Mouse (Mus musculus): ENCODE measurements around the gene Crp.

Gene Crp

DNA sequence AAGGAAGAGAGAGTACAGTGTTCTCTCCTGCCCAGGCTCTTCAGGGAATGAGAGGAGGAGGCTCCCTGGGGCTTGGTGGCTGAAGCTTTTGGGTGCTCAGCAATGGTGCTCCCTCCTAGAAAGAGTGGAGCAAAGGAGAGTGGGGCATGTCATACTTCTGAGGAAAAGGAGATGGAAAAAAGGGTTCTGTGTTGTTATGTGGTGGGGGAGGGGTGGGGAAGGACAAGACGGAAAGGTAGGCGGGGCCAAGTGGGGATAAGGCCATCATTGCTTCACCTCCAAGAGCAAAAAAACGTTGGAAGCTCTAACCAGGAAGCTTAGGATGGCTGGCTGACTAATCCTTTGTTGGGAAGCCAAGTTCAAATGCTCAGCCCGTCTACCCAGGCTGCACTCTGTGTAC, 14.1 kb downstream of the Crp start:
- no peak for DNase-seq (ENCODE audit: low spot score in 2 of 2)

DNA sequence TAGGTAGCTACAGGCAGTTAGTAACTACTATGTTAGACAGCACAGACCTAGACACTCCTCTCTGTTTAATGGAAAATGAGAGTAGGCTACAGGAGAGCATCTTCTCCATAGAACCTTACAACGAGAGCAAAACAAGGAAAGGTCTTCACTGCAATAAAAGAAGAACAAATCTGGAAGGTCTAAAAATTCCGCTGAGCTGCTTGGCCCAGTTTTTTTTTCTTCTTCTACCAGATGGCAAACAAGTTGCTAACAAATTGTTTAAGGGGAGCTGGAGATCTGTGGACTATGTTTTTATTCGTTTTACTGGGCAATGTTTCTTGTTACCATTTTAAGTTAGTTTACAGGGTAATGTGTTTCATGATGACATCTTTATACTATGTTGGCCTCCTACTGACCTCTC, 53.4 kb downstream of the Crp start:
- no peak for DNase-seq (ENCODE audit: low spot score in 2 of 2)

DNA sequence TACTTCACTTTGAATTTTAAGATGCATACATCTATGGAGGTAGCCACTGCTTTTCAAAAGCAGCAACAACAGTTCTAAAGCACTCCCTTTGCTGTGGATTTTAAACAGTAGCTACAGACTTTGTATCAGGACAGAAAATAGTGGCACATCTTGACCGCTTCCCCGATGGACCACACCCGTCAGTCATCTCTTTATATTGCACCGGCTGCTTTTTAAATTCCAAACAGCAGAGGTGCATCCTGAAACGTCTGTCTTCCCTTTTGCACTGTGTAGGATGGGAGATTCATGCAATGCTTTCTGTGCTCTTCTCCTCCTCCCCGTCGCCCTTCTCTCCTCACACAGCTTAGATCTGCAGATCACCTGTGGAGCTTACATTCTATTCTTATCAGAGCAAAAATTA, 57.3 kb downstream of the Crp start:
- no peak for DNase-seq (ENCODE audit: low spot score in 2 of 2)

DNA sequence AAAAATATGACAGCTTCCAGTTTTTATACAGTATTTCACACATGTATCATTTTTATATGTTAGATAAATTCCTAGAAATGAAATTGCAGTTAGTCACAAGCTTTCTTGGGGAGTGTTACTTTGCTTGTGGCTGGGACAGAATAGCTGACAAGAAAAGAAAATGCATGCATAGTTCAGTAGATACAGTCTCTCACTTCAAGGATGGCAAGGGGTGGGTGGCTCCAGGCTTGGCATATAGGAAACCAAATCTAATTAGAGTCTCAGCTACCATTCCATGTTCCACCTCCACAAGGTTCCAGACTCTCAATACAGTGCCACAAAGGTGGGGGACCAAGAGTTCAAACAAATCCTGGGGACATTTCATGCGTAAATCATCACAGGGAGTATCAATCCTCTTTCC, 61.7 kb downstream of the Crp start:
- no peak for DNase-seq (ENCODE audit: low spot score in 2 of 2)

DNA sequence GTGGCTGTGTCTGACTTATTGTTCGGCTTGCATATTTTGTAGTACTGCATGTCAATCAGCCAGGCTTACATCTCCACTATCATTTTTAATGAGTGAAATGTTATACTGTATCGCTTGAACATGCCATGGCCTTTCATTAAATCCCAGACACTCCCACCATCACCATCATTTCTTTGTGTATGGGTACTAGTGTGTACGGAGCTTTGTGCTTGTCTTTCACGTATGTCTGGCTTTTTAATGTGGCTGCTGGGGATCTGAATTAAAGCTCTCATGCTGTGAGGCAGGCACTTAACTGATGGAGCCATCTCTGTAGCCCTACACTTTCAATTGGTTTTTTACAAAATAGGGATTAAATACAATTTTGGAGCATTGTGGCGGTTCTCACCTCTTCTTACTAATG, 81.3 kb downstream of the Crp start:
- no peak for DNase-seq (ENCODE audit: low spot score in 2 of 2)

DNA sequence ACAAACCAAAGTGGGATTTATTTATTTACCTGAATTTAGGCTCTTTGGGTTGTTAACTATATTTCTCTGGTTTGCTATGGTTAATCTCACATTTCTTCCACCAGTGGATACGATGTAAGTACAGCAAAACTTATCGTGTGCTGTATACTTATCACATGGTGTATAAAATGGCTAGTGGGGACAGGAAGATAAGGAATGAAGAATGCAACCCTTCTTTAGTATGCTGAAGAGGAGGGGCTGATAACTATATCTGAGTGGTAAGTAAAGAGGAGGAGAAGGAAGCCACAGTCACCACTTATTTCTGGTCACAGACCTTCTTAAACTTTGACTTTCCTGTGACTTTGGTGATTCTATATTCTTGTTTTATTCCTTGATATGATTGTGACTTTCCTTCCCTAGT, 87.5 kb downstream of the Crp start:
- no peak for DNase-seq (ENCODE audit: low spot score in 2 of 2)

DNA sequence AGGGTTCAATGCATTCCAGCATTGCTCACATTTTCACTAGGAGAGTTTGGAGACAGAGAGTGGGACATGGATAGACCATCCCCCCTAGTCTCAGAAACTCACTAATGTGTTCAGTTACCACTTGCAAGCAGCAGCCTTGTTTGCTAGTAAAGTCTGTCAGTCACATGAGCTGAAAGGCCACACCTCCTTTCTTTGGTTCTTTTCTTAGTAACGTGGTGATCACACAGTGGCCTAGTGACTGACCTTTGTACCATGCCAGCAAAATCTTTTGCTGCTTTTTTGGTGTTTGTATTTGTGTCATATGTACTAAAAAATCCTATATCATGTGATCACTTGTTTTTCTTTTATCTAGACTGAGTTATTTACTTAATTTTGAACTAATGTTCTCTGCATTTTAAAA, 88.0 kb downstream of the Crp start:
- no peak for DNase-seq (ENCODE audit: low spot score in 2 of 2)

DNA sequence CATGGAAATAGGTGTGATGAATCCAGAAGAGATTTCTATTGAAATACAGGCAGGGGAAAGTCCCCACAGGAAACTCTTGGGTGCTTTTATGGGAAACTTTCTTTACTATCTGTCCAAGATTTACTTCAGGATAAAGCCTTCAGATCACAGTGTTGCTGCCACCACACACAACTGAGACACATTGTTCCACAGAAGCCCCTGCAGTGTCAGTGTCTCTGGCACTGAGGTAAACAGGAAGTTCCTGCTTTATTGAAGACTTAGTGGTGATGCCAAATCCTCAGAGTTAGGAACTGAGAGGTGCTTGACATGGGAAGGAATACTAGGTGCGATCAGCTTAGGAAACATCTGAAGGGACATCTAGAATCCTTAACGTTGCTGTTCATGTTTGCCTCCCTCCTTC, 131.1 kb downstream of the Crp start:
- no peak for DNase-seq (ENCODE audit: low spot score in 2 of 2)

DNA sequence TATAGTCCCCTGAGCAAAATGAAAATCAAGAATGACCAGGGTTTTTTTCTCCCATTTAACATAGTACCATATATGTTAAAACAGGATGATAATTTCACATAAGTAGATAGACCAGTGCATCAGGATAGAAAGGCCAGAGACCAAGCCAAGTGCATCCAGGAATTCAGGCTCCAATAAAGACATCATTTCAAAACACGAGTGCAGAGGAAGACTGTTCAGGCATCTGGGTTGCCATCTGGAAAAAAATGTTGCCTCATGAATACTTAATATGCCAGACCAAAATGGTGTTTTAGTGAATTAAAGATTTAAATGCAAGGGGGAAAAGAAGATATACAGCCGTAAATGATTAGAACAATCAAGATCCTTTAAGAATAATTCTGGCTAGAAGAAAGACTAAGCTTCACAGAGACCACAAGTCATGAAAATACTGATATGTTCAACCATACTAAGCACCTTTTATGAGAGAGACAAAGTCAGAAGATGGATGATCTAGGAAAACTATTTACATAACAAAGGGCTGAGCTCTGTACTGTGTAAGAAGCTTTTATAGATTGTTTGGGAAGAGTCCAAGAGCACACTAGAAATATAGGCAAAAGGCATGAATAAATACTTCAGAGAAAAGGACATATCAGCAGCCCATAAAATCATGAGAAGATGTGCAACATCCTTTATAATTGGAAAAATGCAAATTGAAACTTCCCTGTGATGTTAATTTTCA, 149.3 kb downstream of the Crp start:
- DNase-seq (ENCODE audit: low spot score in 2 of 2): no peak

DNA sequence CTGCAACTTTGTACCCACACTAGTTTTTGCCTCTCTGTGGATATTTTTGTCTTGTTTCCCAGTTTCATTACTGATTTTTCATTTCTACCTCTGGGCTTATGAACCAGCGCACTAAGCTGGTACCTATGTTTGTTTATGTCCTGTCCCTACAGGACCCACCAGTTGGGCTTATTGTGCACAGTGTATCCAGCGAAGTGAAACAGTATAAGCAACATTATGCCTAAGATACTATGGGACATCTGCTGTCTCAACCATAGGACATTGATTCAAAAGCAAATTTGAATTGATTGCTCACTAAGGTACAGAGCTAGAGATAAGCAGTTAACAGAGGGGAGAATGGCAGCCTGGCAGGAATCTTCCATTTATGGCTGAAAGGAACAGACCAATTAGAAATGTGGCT, 150.3 kb downstream of the Crp start:
- DNase-seq (ENCODE audit: low spot score in 2 of 2): no peak

DNA sequence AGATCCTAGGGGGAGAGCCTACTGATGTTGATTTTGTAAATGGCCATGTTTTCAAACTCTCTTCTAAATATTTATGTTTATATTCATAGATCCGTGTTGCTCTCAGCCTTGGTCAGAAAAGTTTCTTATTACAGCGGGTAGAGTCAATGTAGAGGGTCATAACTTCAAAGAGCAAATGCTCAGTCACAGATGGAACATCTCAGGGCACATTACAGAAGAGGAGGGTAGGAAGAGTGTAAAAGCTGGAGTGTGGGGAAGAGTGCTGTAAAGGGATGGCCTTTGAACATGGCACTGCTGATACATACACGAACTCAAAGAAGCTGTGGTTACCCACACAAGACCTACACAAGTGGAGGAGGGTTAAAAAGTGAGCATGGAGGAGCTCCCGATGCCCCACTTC, 177.4 kb downstream of the Crp start:
- no peak for DNase-seq (ENCODE audit: low spot score in 2 of 2)

DNA sequence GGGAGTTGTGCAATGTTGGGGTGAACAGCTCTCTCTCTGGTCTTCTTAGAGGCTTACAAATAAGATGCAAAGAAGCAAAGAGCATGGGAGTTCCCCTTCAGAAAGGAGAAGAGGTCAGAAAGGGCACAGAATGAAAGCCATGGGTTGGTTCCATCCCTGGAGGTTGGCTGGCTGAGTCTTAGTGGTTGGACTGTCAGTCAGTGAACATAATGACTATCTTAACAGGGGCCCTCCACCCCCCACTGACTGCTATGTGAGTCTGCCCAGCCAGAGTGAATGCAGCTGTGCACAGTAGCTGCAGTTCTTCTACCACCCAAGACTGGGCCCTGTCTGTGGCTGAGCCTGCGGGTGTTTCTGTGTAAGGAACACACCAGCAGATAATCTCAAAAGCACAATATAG, 178.8 kb downstream of the Crp start:
- no peak for DNase-seq (ENCODE audit: low spot score in 2 of 2)
